Mouse (Mus musculus) CH12.LX (cell line): ENCODE data around the gene Grin1.

ENCODE experiments used
- CHD1 ChIP-seq: IDR thresholded peaks from 2 replicates; pipeline ENCODE4 v1.6.1; 2012; ENCODE audit warnings: low read depth, low read length, improper control_type of control experiment, inconsistent platforms
- CHD2 ChIP-seq: IDR thresholded peaks from 2 replicates; pipeline ENCODE4 v1.6.1; 2011; ENCODE audit warnings: low read length, improper control_type of control experiment
- CTCF ChIP-seq, 2 experiments: IDR thresholded peaks in 1 of 2; conservative IDR thresholded peaks in 1 of 2; 2 replicates each; pipeline ENCODE4 v1.5.1; 2011 to 2012; ENCODE audit warnings: low read depth in 2 of 2, low read length in 2 of 2, improper control_type of control experiment in 1 of 2, inconsistent platforms in 1 of 2, mild to moderate bottlenecking in 1 of 2, moderate library complexity in 1 of 2
- ELF1 ChIP-seq: IDR thresholded peaks from 2 replicates; pipeline ENCODE4 v1.6.1; 2014; ENCODE audit warnings: low read depth, mild to moderate bottlenecking, inconsistent platforms, low read length, improper control_type of control experiment
- EP300 ChIP-seq: IDR thresholded peaks from 2 replicates; pipeline ENCODE4 v1.6.1; 2011; ENCODE audit warnings: low read length, improper control_type of control experiment
- MAFK ChIP-seq: IDR thresholded peaks from 2 replicates; pipeline ENCODE4 v1.6.1; 2011; ENCODE audit warnings: low read length, improper control_type of control experiment; ENCODE audit not compliant: insufficient replicate concordance
- NELFE ChIP-seq: IDR thresholded peaks from 2 replicates; pipeline ENCODE4 v1.6.1; 2011; ENCODE audit warnings: low read depth, low read length, improper control_type of control experiment
- NRF1 ChIP-seq: IDR thresholded peaks from 2 replicates; pipeline ENCODE4 v1.6.1; 2014; ENCODE audit warnings: low read depth, mild to moderate bottlenecking, inconsistent platforms, low read length, improper control_type of control experiment, moderate library complexity
- POLR2A ChIP-seq: IDR thresholded peaks from 2 replicates; pipeline ENCODE4 v1.6.1; 2011; ENCODE audit warnings: low read depth, mild to moderate bottlenecking, improper control_type of control experiment, low read length
- RCOR1 ChIP-seq: conservative IDR thresholded peaks from 2 replicates; pipeline ENCODE4 v1.6.1; 2012; ENCODE audit warnings: low read depth, mild to moderate bottlenecking, inconsistent platforms, low read length, improper control_type of control experiment
- TBP ChIP-seq: conservative IDR thresholded peaks from 2 replicates; pipeline ENCODE4 v1.6.1; 2011; ENCODE audit warnings: low read depth, low read length, improper control_type of control experiment
- ZC3H11A ChIP-seq: IDR thresholded peaks from 2 replicates; pipeline ENCODE4 v1.6.1; 2012; ENCODE audit warnings: low read depth, mild to moderate bottlenecking, inconsistent platforms, low read length, improper control_type of control experiment

GRCm38 (mm10) chr2:25326036-25326435, 7.0 kb upstream of the Grin1 start:
- no peak for TF ChIP-seq TBP
- TF ChIP-seq POLR2A, result no peak
- no peak for TF ChIP-seq EP300
- no peak for TF ChIP-seq MAFK
- no peak for TF ChIP-seq CHD2
- no peak for TF ChIP-seq CTCF (conservative IDR thresholded peaks at IDR 0.05 in 1 of 2, IDR thresholded peaks at IDR 0.05 in 1 of 2; ENCODE audit: low read depth in 2 of 2, low read length in 2 of 2)
- no peak for TF ChIP-seq NRF1
- no peak for TF ChIP-seq ZC3H11A
- TF ChIP-seq CHD1, result no peak
- TF ChIP-seq ELF1, result no peak
- TF ChIP-seq RCOR1, result no peak
- TF ChIP-seq NELFE, result no peak
